Mouse (Mus musculus) telencephalon, adult 2 months (tissue): ENCODE measurements at regions not wholly inside any gene's neighbourhood (a gene's known extent, or its start where the extent isn't known, plus 50 kb on each side); places are given as distances from the start of the nearest gene placed in this dataset.

Experiments
- DNase-seq: peaks from one replicate; pipeline ENCODE4 v3.0.0-alpha.2; 2011; ENCODE audit warnings: low read depth, low spot score

DNA sequence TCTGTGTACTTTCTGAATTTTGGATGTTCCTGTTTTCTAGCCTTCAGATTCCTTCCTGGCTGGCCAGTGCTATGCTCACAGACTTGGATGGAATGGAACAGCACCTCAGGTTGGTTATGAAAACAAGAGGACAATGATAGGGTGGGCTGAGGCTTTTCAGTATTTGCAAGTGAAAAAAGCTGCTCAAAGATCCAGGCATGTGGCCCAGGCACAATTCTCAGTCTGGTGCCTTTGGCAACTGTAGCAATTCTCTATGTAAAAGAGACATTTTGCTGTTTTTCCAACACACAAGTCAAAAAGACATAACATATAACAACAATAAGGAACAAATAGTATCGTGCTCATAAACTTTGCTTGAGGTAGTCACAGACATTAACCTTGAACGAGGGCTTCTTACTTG lies 363.4 kb upstream of the Pik3r1 start:
- no peak for DNase-seq

- DNase-seq = no peak
Observed at GRCm38 (mm10) chr13:102132154-102132553, 364.1 kb upstream of the Pik3r1 start.

GRCm38 (mm10) chr13:102132696-102133095 lies 364.7 kb upstream of the Pik3r1 start:
- DNase-seq = no peak

DNA sequence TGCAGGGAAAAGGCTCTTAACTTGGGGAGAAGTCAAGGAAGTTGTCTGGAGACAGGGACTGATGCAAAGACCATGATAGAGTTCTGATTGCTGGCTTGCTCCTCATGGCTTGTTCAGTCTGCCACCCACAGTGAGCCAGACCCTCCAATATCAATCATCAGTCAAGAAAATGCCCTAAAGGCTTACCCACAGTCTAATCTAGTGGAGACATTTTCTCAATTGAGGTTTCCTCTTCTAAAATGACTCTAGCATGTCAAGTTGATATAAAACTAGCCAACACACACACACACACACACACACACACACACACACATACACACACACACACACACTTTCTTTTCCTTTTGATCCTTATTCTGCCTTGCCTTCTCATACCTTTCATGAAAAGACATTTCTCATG lies 367.2 kb upstream of the Pik3r1 start:
- DNase-seq = no peak

- DNase-seq = no peak
Observed at GRCm38 (mm10) chr13:102142986-102143385, 375.0 kb upstream of the Pik3r1 start.

GRCm38 (mm10) chr13:102143848-102144247 lies 375.8 kb upstream of the Pik3r1 start:
- no peak for DNase-seq

DNA sequence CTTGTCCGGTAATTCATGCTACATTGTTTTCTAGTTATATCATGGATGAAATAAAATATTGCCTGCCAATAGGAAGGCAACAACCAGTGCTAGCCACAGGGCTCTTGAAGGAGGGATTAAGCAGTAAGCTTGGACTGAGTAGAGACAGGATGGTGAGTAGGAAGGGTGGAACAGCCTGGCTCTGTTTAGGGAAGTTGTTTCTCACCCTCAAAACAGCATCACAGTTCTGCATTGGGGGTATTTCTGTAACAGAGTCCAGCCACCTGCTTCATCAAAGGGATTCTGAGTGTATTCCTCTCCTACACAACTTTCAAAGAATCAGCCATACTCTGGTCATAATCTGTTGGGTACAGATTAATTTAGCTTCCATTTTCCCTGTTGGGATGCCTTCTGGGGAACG lies 380.0 kb upstream of the Pik3r1 start:
- DNase-seq = peak; percentile 40

DNA sequence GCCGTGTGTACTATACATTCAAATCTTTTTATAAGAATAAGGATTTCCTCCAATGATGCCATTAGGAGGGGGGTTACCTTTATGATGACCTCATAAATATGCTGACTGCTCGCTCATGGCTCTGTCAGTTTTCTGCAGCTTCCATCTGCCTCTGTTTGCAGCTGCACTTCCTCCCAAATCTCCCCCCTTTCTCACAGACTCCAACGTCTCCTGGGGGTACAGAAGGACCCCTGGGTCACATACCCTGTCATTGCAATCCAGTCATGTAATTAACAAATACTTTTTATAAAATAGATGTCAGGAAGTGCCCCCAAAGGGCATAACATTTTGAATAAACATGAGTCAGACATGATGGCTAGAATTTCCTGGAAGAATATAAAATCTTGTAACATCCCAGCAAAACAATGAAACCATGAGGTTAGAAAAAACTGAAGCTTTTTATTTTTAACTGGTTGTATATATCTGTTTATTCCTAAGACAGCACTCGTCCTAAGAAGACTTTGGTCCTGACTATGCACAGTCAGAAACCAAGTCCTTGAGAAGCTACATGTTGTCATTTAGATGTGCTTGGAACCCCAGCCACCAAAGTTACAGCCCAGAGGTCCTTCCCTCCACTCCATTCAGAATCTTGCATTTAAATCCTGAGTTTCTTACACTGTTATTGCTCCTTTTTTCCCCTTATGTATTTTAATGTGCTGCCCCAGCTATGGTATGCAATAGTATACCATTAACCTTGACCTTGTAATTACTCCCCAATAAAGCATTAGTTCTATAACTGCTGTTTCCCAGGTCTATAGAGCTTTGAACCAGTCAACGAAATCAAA lies 386.0 kb upstream of the Pik3r1 start:
- DNase-seq = no peak

DNA sequence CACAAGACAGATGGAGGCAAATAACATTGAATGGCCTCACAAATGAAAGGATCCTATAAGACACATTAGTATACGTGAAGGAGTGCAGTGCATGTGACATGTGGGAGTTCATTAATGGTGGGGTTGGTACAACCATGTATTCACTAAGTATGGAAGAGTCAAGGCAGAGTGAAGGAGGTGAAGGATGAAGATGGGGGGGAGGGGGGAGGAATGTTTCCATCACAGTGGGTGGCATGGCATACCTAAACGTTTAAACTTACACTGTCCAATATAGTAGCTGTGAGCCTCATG lies 386.5 kb upstream of the Pik3r1 start:
- no peak for DNase-seq

DNA sequence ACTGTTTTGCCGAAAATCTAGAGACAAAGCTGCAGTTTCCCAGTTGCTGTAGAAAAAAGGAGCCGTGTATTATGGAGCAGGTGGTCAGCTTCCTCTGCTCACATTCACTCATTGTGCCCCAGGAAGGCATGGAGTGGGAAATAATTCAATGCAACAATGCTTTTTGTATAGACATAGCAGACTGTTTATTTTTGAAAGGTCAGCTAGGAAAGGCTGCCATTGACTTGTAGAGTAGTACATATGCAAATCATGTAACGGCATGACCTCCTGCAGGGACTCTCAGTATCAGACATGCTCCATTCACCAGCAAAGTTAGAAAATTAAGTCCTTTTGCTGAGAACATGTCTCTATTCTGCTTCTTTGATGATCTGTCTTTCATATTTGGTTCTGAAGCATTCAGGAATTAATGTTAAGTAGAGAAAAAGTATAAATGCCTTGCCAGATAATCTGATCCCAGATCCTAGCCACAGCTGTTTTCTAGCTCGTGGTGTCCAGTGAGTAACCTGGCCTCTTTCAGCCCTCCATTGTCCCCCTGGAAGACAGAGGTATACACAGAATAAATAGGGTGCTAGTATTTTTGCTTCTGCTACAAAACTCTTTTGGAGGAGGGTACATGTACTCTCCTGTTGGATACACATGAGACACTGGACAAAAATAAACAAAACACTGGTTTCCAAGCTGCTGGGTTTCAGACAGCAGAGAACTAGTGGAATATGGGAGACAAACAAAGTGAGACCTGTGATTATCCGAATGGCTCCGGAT lies 389.5 kb upstream of the Pik3r1 start:
- DNase-seq = no peak

DNA sequence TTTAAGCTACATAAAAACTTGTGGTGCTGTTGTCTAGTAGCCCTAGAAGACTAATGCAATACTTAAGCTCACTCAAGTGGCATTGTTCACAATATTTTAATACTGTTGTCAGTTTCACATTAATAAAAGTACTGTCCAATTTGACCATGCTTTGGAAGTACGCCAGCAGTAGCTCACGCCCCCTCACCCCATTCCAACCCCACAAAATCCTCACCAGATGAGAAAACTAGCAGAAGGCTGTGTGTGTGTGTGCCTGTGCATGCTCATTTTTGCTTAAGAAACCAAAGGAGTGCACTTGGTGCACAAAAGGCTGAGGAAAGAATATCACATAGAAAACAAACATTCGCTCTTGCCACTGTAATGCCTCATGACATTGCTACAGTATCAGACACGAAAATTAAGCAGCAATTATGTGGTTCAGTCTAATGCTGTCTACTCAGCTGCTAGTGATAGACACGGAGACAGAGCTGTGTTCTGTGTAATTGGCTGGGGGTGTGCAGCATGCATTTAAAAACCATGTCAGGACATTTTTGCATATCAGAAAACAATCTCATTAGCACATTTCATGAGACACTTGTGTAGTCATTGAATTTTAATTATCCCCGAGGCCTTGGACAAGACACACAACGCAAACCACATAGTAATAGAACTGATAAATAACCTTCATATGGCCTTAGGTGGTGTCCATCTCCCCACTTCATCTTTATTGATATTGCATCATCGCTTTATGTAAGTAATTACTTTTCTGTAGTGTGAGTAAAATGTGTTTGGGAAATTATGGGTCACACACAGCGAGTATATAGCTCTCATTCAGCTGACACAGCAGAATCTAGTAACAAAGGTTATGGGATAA lies 405.6 kb upstream of the Pik3r1 start:
- DNase-seq = no peak

DNA sequence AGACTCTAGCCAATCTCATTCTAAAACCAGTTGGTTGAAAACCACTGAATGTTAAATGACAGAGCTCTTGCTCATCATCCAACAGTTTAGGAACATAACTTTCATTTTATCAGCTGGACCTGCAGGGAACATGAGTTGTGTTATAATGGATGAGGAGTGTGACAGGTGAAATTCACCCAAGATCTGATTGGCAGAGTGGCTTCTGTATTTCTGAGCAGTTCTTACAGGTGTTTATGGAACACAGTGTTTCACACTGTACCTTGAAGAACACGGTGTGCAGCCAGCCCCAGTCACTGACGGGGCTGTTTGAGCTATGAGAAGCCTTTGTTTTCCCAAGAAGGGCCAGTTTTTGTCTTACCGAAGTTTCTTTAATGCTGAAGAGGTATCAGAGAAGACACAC lies 406.4 kb upstream of the Pik3r1 start:
- DNase-seq = no peak

GRCm38 (mm10) chr13:102174896-102175295 lies 406.9 kb upstream of the Pik3r1 start:
- DNase-seq = no peak

DNA sequence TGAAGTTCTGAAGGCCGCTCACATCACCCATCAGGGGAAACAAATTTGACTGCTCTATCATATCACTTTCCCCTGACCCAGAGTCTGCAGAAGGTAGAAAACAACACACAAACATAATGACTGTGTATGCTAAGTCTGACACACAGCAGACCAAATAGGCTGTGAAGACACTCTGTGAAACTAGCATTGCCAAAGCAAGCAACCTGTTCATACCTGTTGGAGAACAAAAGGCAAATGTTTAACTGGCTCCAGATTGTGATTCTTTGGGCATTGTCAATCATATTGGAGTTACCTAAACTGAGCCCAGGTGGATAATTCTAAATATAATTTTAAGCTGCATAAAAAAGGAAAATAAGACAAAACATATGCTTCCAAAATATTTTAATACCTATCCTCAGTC lies 407.4 kb upstream of the Pik3r1 start:
- no peak for DNase-seq

DNA sequence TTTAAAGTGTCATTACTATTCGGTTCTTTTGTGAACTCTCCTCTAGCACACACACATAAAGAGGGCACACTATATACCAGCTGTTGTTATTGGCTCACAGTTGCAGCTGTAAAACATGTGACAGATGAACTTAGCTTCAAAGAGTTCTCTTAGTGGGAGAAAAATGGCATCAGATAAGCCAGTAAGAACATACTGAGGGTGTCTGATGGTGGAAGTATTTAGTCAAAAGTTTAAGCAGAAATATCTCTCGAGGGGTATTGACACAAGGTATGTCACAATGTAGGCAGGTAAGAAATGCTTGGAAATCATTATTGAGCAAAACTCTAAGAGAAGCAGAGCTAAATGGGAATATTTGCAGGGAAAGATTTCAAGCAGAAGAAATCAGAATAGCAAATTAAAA lies 408.4 kb upstream of the Pik3r1 start:
- DNase-seq = no peak

DNA sequence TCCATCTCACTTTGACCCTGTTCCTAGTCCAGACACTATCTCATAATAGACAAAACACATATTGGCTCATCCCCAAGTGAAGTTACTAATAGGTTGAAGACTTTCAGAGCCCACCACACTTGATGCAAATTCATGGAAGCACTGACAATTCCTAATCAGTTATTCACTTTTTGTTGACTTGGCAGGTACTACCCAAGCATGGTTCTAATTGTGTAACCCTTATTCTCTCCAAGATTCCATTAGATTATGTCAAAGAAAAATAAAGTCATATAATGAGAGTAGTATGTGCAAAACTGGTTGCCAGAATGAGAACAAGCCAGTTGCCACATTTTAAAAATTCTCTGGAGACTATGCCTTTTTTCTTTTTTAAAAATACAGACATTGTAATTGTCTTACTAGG lies 426.7 kb upstream of the Pik3r1 start:
- no peak for DNase-seq

GRCm38 (mm10) chr13:102202301-102202700 lies 434.3 kb upstream of the Pik3r1 start:
- no peak for DNase-seq

- DNase-seq = no peak
Observed at GRCm38 (mm10) chr13:102218486-102218885, 450.5 kb upstream of the Pik3r1 start.

GRCm38 (mm10) chr13:102231048-102231447 lies 462.3 kb upstream of the Cd180 start:
- DNase-seq = no peak

GRCm38 (mm10) chr13:102232291-102232936 lies 460.9 kb upstream of the Cd180 start:
- DNase-seq = no peak

DNA sequence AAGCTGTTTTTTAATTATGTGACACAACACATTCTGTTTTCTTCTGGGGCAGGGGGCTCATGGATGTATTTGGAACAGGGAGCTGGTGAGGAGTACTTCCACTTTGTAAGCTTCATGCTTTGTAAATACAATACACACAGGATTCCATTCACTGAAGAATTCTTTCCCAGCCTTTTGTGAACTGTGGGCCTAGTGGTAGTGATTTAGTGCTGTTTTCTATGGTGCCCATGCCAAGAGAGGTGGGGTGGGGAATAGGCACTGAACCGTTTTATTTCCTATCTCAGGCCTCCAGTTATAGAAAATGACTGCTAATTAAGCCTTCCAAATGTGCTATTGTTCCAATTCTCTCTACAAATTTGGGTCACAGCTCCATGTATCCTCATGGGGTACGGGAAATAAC lies 442.5 kb upstream of the Cd180 start:
- no peak for DNase-seq

DNA sequence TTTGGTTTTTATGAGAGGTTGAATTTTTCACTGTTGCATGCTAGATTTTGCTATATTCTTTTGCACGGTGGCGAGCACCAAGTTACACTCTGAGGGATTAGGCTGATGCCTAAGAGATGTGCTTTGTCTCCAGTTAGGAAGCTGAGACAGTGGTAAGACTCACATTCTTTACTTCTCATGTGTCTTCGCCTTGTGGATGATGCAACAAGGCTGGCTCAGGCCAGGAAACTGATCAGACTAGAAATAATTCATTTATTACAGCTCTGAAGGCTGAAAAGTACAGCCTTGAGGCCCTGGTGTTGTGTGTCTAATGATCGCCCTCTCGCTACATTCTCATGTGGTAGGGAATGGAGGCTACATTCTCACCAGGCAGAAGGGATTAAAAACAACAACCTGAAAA lies 441.6 kb upstream of the Cd180 start:
- no peak for DNase-seq
